Mouse (Mus musculus) hindbrain, embryonic 11.5 days (tissue): ENCODE measurements around the gene Theg. TPM values are rescaled to one million over a fixed set of nuclear protein-coding genes. Genes with fewer than 3 reads are reported as not detected.

ENCODE experiments used
- ATAC-seq: fragments of 200-750 bp; cut with Nextera tagmentation; 2 replicates; pipeline ENCODE4 v1.8.0; 2017; ENCODE audit warnings: mild to moderate bottlenecking, moderate TSS enrichment, moderate library complexity; ENCODE audit not compliant: low FRiP score
- DNase-seq: peaks from one replicate; pipeline ENCODE4 v3.0.0-alpha.2; 2015; ENCODE audit warnings: low spot score
- H3K27ac ChIP-seq: fragments of 300-500 bp; sonication (generic); 2 replicates; pipeline ENCODE4 v1.5.1; 2014; ENCODE audit warnings: mild to moderate bottlenecking, low read depth, low read length
- H3K27me3 ChIP-seq: fragments of 300-500 bp; sonication (generic); 2 replicates; pipeline ENCODE4 v1.6.1; 2014; ENCODE audit warnings: mild to moderate bottlenecking, low read length, moderate library complexity, mixed read lengths; ENCODE audit not compliant: control insufficient read depth, insufficient read depth
- H3K36me3 ChIP-seq: fragments of 300-500 bp; sonication (generic); 2 replicates; pipeline ENCODE4 v1.6.1; 2014; ENCODE audit warnings: mild to moderate bottlenecking, low read length, moderate library complexity, mixed read lengths; ENCODE audit not compliant: control insufficient read depth, insufficient read depth
- H3K4me1 ChIP-seq: fragments of 300-500 bp; sonication (generic); replicated peaks from 2 replicates; pipeline ENCODE4 v1.6.1; 2014; ENCODE audit warnings: low read length, mixed read lengths; ENCODE audit not compliant: control insufficient read depth, insufficient read depth
- H3K4me2 ChIP-seq: fragments of 300-500 bp; sonication (generic); replicated peaks from 2 replicates; pipeline ENCODE4 v1.6.1; 2014; ENCODE audit warnings: mild to moderate bottlenecking, low read depth, low read length
- H3K4me3 ChIP-seq: fragments of 300-500 bp; sonication (generic); 2 replicates; pipeline ENCODE4 v1.5.1; 2014; ENCODE audit warnings: low read depth, low read length
- H3K9ac ChIP-seq: fragments of 300-500 bp; sonication (generic); 2 replicates; pipeline ENCODE4 v1.6.1; 2014; ENCODE audit warnings: low read depth, low read length
- H3K9me3 ChIP-seq: fragments of 300-500 bp; sonication (generic); 2 replicates; pipeline ENCODE4 v1.6.1; 2016; ENCODE audit warnings: low read length; ENCODE audit not compliant: control insufficient read depth
- WGBS: fragments of 180-500 bp; shearing (Covaris S2); extraction: QIAGEN DNeasy Blood & Tissue Kit; methylation state at CpG from one replicate; pipeline ENCODE4 v1.1.7; 2014; 5-methylcytosine and 5-hydroxymethylcytosine counted together
- polyA plus RNA-seq: library from polyadenylated mRNA; unstranded; fragments of >200 nt; fragmentation: Nextera tagmentation; extraction: Ambion mirVana; gene quantifications from 2 replicates; pipeline ENCODE4 v1.2.1, GENCODE M21; 2014

Gene Theg
- polyA plus RNA-seq, 1 experiment from 2014 or later, result not detected

- no peak overlapping the region for H3K4me2 ChIP-seq
- no peak for ATAC-seq
- no peak overlapping the region for H3K27ac ChIP-seq
- H3K36me3 ChIP-seq, result peaks cover 12% of the 10 kb centered on the region
- WGBS, result 88% methylated on average over 9 of the region's 9 CpGs
- no peak overlapping the region for H3K4me3 ChIP-seq
- DNase-seq, result no peak
- H3K9ac ChIP-seq, result no peak overlapping the region
- H3K4me1 ChIP-seq, result peaks cover 6% of the 10 kb centered on the region
- no peaks in the 10 kb centered on the region for H3K9me3 ChIP-seq
- no peaks in the 10 kb centered on the region for H3K27me3 ChIP-seq
Measured at GRCm38 (mm10) chr10:79550366-79550765, 36.8 kb downstream of the Theg start.

- H3K36me3 ChIP-seq, result peaks cover 17% of the 10 kb centered on the region
- H3K9me3 ChIP-seq, result no peaks in the 10 kb centered on the region
- no peaks in the 10 kb centered on the region for H3K27me3 ChIP-seq
- no peak overlapping the region for H3K27ac ChIP-seq
- H3K4me3 ChIP-seq, result no peak overlapping the region
- ATAC-seq (no peak), DNase-seq (no peak)
- 96% methylated on average over 18 of the region's 18 CpGs for WGBS
- no peak overlapping the region for H3K9ac ChIP-seq
- peaks cover 6% of the 10 kb centered on the region for H3K4me1 ChIP-seq
- no peak overlapping the region for H3K4me2 ChIP-seq
Measured at GRCm38 (mm10) chr10:79548971-79549723, 38.0 kb downstream of the Theg start.

- Histone ChIP-seq H3K27me3 (no peaks in the 10 kb centered on the region), H3K4me2 (no peak overlapping the region), H3K36me3 (peaks cover 17% of the 10 kb centered on the region), H3K27ac (no peak overlapping the region), H3K9me3 (no peaks in the 10 kb centered on the region), H3K4me1 (peaks cover 1% of the 10 kb centered on the region), H3K9ac (no peak overlapping the region), H3K4me3 (no peak overlapping the region)
- WGBS, result 94% methylated on average over 5 of the region's 5 CpGs
- DNase-seq, result no peak
- ATAC-seq, result no peak
Measured at GRCm38 (mm10) chr10:79548546-79548945, 38.6 kb downstream of the Theg start.

GRCm38 (mm10) chr10:79547148-79547675 is 39.9 kb downstream of the Theg start:
- Histone ChIP-seq H3K9ac (no peak overlapping the region), H3K27ac (no peak overlapping the region), H3K36me3 (peaks cover 21% of the 10 kb centered on the region), H3K4me2 (no peak overlapping the region), H3K9me3 (no peaks in the 10 kb centered on the region), H3K27me3 (no peaks in the 10 kb centered on the region), H3K4me1 (no peaks in the 10 kb centered on the region), H3K4me3 (no peak overlapping the region)
- ATAC-seq, result no peak
- DNase-seq, result no peak
- 74% methylated on average over 5 of the region's 5 CpGs for WGBS

GRCm38 (mm10) chr10:79546483-79546882 is 40.6 kb downstream of the Theg start:
- ATAC-seq (no peak), DNase-seq (no peak)
- no peak overlapping the region for H3K4me3 ChIP-seq
- H3K4me2 ChIP-seq, result no peak overlapping the region
- no peaks in the 10 kb centered on the region for H3K4me1 ChIP-seq
- H3K9me3 ChIP-seq, result no peaks in the 10 kb centered on the region
- H3K27me3 ChIP-seq, result no peaks in the 10 kb centered on the region
- peaks cover 28% of the 10 kb centered on the region for H3K36me3 ChIP-seq
- no peak overlapping the region for H3K9ac ChIP-seq
- H3K27ac ChIP-seq, result no peak overlapping the region
- WGBS, result 90% methylated on average over 11 of the region's 11 CpGs

GRCm38 (mm10) chr10:79545891-79546290 is 41.2 kb downstream of the Theg start:
- H3K27ac ChIP-seq, result no peak overlapping the region
- no peaks in the 10 kb centered on the region for H3K27me3 ChIP-seq
- DNase-seq, result no peak
- H3K4me1 ChIP-seq, result no peaks in the 10 kb centered on the region
- H3K4me2 ChIP-seq, result no peak overlapping the region
- H3K4me3 ChIP-seq, result no peak overlapping the region
- H3K9me3 ChIP-seq, result no peaks in the 10 kb centered on the region
- H3K36me3 ChIP-seq, result peaks cover 28% of the 10 kb centered on the region
- H3K9ac ChIP-seq, result no peak overlapping the region
- 90% methylated on average over 12 of the region's 12 CpGs for WGBS
- ATAC-seq, result no peak

GRCm38 (mm10) chr10:79544631-79545030 is 42.5 kb downstream of the Theg start:
- Histone ChIP-seq H3K4me1 (no peaks in the 10 kb centered on the region), H3K9me3 (no peaks in the 10 kb centered on the region), H3K27ac (no peak overlapping the region), H3K4me3 (no peak overlapping the region), H3K27me3 (no peaks in the 10 kb centered on the region), H3K4me2 (no peak overlapping the region), H3K36me3 (peaks cover 36% of the 10 kb centered on the region), H3K9ac (no peak overlapping the region)
- ATAC-seq (no peak), DNase-seq (no peak)
- WGBS, result 90% methylated on average over 5 of the region's 5 CpGs

- Histone ChIP-seq H3K9me3 (no peaks in the 10 kb centered on the region), H3K4me3 (no peak overlapping the region), H3K27ac (no peak overlapping the region), H3K4me1 (no peaks in the 10 kb centered on the region), H3K36me3 (peaks cover 33% of the 10 kb centered on the region), H3K27me3 (no peaks in the 10 kb centered on the region), H3K4me2 (no peak overlapping the region), H3K9ac (no peak overlapping the region)
- WGBS, result 87% methylated on average over 9 of the region's 9 CpGs
- no peak for ATAC-seq
- no peak for DNase-seq
Measured at GRCm38 (mm10) chr10:79543884-79544597, 43.1 kb downstream of the Theg start.
